Mouse (Mus musculus): ENCODE measurements around the gene Tpp2. TPM values are rescaled to one million over a fixed set of nuclear protein-coding genes. Genes with fewer than 3 reads are reported as not detected.
"Not testable (repeated sequence)": the region's sequence is repeated elsewhere in the genome, so short reads cannot be mapped to it uniquely, and the experiment has no call there.

Gene Tpp2
- polyA plus RNA-seq, 1 experiment from 2014 or later = 67.8 TPM

DNA sequence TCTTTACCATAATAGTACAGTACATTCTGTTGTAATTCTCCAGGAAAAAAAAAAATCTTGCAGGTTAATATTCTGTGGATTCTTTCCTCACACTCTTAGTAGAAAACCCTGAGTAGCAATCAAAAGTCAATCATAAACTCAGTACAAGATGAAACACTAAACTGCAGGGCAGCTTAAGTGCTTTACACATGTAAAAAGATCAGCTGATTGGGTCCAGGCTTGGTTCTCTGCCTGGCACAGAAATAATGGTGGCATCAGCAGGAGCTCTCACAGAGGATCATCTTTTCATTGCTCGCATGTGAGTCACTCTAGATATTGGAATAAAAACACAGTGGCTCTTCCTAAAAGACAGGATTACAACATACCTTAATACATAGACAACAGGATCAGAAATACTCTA lies 94.2 kb downstream of the Tpp2 start:
- no peaks in the 10 kb centered on the region for H3K27me3 ChIP-seq
- H3K36me3 ChIP-seq = no peaks in the 10 kb centered on the region
- no peak overlapping the region for H3K9ac ChIP-seq
- H3K9me3 ChIP-seq = no peaks in the 10 kb centered on the region
- no peak for ATAC-seq (ENCODE audit: insufficient number of reproducible peaks, insufficient read depth, low FRiP score, low TSS enrichment)
- H3K27ac ChIP-seq = no peak overlapping the region
- no peaks in the 10 kb centered on the region for H3K4me1 ChIP-seq
- H3K4me2 ChIP-seq (replicated peaks) = no peak overlapping the region
- no peak overlapping the region for H3K4me3 ChIP-seq
- WGBS = 95% methylated on average over 1 of the region's 1 CpGs

DNA sequence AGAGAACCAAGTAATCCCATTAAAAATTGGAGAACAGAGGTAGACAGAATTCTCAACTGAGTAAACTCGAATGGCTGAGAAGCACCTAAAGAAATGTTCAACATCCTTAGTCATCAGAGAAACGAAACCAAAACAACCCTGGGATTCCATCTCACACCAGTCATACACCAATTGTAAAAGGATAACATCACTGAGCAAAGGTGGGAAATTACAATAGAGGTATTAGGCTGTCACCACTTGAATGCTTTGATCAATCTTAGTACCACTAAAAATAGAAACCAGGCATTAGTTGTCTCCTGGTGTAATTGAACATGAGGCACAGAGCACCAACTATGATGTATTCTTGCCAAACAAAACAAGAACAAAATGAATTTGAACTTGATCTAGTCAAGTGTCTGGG lies 98.8 kb downstream of the Tpp2 start:
- Histone ChIP-seq H3K27ac (no peak overlapping the region), H3K27me3 (no peaks in the 10 kb centered on the region), H3K9ac (no peak overlapping the region), H3K4me1 (no peaks in the 10 kb centered on the region), H3K9me3 (no peaks in the 10 kb centered on the region), H3K4me2 (replicated peaks) (no peak overlapping the region), H3K36me3 (no peaks in the 10 kb centered on the region), H3K4me3 (no peak overlapping the region)
- ATAC-seq (ENCODE audit: insufficient number of reproducible peaks, insufficient read depth, low FRiP score, low TSS enrichment) = no peak
- WGBS = 78% methylated on average over 2 of the region's 2 CpGs

DNA sequence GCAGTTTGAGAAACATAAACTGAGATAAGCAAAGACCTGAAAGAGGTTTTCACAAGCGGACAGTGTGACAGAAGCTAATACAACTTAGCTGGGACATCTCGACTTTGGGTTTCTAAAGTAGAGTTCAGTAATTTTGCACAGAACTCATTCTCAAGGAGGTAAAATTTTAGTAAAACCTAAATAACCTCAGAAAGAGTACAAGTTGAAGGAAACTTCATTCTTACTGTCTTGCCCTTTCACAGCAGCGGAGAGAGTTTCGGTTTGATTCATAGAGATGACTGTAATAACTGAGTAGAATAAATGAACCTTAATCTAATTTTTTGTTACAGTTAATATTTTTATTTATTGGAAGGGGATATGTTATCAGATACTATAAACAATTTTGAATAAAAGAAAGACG lies 99.5 kb downstream of the Tpp2 start:
- Histone ChIP-seq H3K4me2 (replicated peaks) (no peak overlapping the region), H3K36me3 (no peaks in the 10 kb centered on the region), H3K9ac (no peak overlapping the region), H3K9me3 (no peaks in the 10 kb centered on the region), H3K4me1 (no peaks in the 10 kb centered on the region), H3K27me3 (no peaks in the 10 kb centered on the region), H3K4me3 (no peak overlapping the region), H3K27ac (no peak overlapping the region)
- no peak for ATAC-seq (ENCODE audit: insufficient number of reproducible peaks, insufficient read depth, low FRiP score, low TSS enrichment)
- 90% methylated on average over 5 of the region's 5 CpGs for WGBS

DNA sequence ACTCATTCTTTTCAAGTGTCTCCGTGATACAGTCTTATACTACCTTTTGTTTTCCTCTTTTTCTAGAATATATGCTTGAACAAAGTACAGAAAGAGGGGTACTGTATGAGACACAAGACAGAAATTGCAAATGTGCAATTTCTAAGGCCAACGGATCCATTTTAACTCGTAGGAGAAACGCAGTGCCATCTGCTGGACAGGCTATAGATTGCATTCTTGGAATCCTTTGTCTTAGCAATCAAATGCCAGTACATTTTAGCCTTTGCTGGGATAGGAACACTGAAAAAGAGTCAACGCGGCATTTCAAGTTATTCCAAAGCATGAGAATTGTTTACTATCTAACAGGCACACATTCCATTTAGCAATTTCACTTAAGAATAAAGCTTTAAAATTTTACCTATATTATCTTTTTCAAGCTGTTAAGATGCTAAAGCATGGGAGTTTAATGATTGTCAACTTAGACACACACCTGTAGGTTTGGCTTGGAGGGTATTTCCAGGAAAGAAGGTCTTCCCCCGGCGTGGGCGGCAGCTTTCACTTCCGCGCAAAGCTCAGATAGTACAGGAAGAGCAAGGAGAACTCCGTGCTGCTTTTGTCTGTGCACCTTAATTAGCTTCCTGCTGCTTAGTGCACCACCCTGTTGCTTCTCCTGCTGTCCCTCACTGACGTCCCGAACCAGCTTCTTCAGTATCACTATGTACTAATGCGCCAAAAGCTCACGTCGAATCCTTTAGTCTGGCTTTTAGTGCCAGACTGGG lies 108.5 kb downstream of the Tpp2 start:
- H3K4me3 ChIP-seq = peak overlapping the region; percentile 42
- WGBS = 2% methylated on average over 17 of the region's 17 CpGs
- peak overlapping the region; percentile 61 for H3K4me2 ChIP-seq (replicated peaks)
- H3K4me1 ChIP-seq = no peaks in the 10 kb centered on the region
- peak overlapping the region; percentile 49 for H3K9ac ChIP-seq
- 0 out of 2 replicates have a peak, but pooled peaks have one; percentile 69 for ATAC-seq (ENCODE audit: insufficient number of reproducible peaks, insufficient read depth, low FRiP score, low TSS enrichment)
- no peaks in the 10 kb centered on the region for H3K36me3 ChIP-seq
- no peak overlapping the region for H3K27ac ChIP-seq
- H3K9me3 ChIP-seq = no peaks in the 10 kb centered on the region
- no peaks in the 10 kb centered on the region for H3K27me3 ChIP-seq

DNA sequence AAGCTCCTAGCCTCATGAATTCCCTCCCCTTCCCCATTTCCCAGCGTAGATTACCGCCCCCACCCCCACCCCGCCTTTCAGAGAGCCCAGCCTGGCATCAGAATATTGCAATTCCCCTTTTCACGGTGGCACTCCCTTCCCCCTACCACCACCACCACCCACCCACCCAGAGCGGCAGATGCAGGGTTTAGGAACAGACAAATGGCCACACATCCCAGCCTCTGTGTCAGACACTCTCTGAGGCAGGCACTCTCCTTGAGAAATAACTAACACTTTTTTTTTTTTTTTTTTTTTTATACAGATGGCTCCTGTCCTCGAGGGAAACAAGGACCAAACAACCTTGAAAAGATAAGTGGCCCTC lies 109.1 kb downstream of the Tpp2 start:
- H3K4me3 ChIP-seq = peak overlapping the region; percentile 42
- no peaks in the 10 kb centered on the region for H3K9me3 ChIP-seq
- H3K4me2 ChIP-seq (replicated peaks) = peak overlapping the region; percentile 61
- H3K36me3 ChIP-seq = no peaks in the 10 kb centered on the region
- H3K27me3 ChIP-seq = no peaks in the 10 kb centered on the region
- 0 out of 2 replicates have a peak, but pooled peaks have one; percentile 55 for ATAC-seq (ENCODE audit: insufficient number of reproducible peaks, insufficient read depth, low FRiP score, low TSS enrichment)
- no peaks in the 10 kb centered on the region for H3K4me1 ChIP-seq
- H3K27ac ChIP-seq = no peak overlapping the region
- 4% methylated on average over 6 of the region's 6 CpGs for WGBS
- H3K9ac ChIP-seq = peak overlapping the region; percentile 49

DNA sequence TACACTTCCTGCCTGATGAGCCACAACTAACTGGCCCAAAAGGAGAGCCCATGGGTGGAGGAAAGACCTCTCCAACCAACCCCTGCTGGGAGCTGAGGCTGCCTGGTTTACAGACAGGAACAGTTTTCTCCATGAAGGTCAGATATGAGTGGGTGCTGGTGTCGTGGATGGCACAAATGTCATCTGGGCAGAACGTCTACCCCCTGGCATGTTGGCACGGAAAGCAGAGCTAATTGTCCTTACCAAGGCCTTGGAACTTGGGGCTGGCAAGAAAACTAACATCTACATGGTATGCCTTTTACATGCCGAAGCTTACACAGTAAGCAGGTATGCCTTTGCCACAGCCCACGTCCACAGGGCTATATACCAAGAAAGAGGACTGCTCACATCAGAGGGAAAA lies 112.2 kb downstream of the Tpp2 start:
- not testable (repeated sequence) for H3K27me3 ChIP-seq; H3K4me2 ChIP-seq (replicated peaks); H3K4me3 ChIP-seq; ATAC-seq (ENCODE audit: insufficient number of reproducible peaks, insufficient read depth, low FRiP score, low TSS enrichment); H3K36me3 ChIP-seq; H3K4me1 ChIP-seq; H3K27ac ChIP-seq; H3K9me3 ChIP-seq; H3K9ac ChIP-seq
- WGBS = 89% methylated on average over 5 of the region's 5 CpGs

DNA sequence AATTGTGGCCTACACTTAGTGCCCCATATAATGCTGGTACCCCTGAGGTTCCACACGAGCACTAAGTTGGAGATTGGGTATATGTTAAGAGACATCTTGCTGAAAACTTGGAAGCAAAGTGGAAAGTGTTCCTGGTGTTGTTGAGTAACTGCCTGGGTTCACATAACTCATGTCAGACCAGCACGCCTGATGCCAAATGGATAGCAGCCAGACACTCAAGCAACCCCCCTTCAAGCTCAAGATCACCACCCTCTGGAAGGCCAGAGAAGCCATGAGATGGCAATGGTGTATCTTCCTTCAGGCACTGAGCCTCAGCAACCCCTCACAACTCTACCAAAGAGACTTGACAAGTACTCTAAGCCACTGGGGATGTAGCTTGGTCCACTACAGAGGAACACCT lies 113.1 kb downstream of the Tpp2 start:
- Histone ChIP-seq H3K27ac (no peak overlapping the region), H3K9ac (no peak overlapping the region), H3K9me3 (no peaks in the 10 kb centered on the region), H3K4me2 (replicated peaks) (no peak overlapping the region), H3K4me1 (no peaks in the 10 kb centered on the region), H3K36me3 (no peaks in the 10 kb centered on the region), H3K4me3 (no peak overlapping the region), H3K27me3 (no peaks in the 10 kb centered on the region)
- ATAC-seq (ENCODE audit: insufficient number of reproducible peaks, insufficient read depth, low FRiP score, low TSS enrichment) = no peak
- 83% methylated on average over 2 of the region's 2 CpGs for WGBS

Small RNAs within 50 kb of the gene (microRNA-seq; reads per million reads assigned to microRNA genes)
- not detected for gene Gm24180

Other genes with a start within 250 kb of the Tpp2 start
- gene 1500015O10Rik, start 203.0 kb upstream of the Tpp2 start, polyA plus RNA-seq (2016; fragmentation: Nextera tagmentation; extraction: Ambion mirVana) = 0.69 and 1.5 TPM in 2 replicates
- gene Uxs1, start 105.8 kb upstream of the Tpp2 start, polyA plus RNA-seq (2016; fragmentation: Nextera tagmentation; extraction: Ambion mirVana) = 23.1 and 24.9 TPM in 2 replicates
- 0.61 and 0.87 TPM in 2 replicates for gene Mettl21c, start 86.4 kb downstream of the Tpp2 start, polyA plus RNA-seq (2016; fragmentation: Nextera tagmentation; extraction: Ambion mirVana)
- 0.03 and 0.06 TPM in 2 replicates for gene Gm8251, start 128.3 kb downstream of the Tpp2 start, polyA plus RNA-seq (2016; fragmentation: Nextera tagmentation; extraction: Ambion mirVana)
- 76.1 and 79.0 TPM in 2 replicates for gene Tex30, start 168.8 kb downstream of the Tpp2 start, polyA plus RNA-seq (2016; fragmentation: Nextera tagmentation; extraction: Ambion mirVana)
- gene Kdelc1, start 185.2 kb downstream of the Tpp2 start, polyA plus RNA-seq (2016; fragmentation: Nextera tagmentation; extraction: Ambion mirVana) = 69.9 and 80.1 TPM in 2 replicates
- gene Bivm, start 185.3 kb downstream of the Tpp2 start, polyA plus RNA-seq (2016; fragmentation: Nextera tagmentation; extraction: Ambion mirVana) = 26.4 and 31.5 TPM in 2 replicates
- gene Ercc5, start 214.1 kb downstream of the Tpp2 start, polyA plus RNA-seq (2016; fragmentation: Nextera tagmentation; extraction: Ambion mirVana) = 33.0 and 35.9 TPM in 2 replicates

All from embryonic facial prominence, embryonic 12.5 days (tissue).